Mouse (Mus musculus) megakaryocyte, embryonic 14.5 days (primary cell): Measurements from ENCODE around the gene Stpg2.

Experiments
- FLI1 ChIP-seq: IDR thresholded peaks from 2 replicates; pipeline ENCODE4 v1.6.1; 2012; ENCODE audit warnings: low read length, inconsistent platforms, mixed read lengths
- GATA1 ChIP-seq: IDR thresholded peaks from 3 replicates; pipeline ENCODE4 v1.6.1; 2012; ENCODE audit warnings: mixed read lengths, low read length, inconsistent platforms, borderline replicate concordance

DNA sequence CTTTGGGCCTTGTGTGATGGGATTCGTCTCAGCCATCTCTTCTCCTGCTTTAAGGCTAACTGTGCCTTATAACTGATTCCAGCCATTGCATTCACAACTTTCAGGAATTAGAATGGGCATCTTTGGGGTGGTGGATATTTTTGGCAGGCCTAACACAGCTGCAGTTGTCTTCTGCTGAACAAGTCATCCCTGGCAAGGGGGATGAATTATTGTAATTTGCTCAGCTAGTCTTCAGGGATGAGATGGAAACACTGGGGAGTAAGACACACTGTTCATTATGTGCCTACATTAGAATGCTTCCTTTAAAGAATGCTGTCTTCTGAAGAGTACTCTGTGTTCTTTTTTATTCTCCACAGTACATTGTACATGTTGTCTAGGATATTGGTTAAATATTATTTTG is 14.0 kb upstream of the Stpg2 start:
- no peak for TF ChIP-seq GATA1
- TF ChIP-seq FLI1: no peak
